Mouse (Mus musculus): ENCODE measurements around the gene Tsc2. TPM values are rescaled to one million over a fixed set of nuclear protein-coding genes. Genes with fewer than 3 reads are reported as not detected.

Gene Tsc2
- polyA plus RNA-seq, 1 experiment from 2014 or later: 45.4 TPM

DNA sequence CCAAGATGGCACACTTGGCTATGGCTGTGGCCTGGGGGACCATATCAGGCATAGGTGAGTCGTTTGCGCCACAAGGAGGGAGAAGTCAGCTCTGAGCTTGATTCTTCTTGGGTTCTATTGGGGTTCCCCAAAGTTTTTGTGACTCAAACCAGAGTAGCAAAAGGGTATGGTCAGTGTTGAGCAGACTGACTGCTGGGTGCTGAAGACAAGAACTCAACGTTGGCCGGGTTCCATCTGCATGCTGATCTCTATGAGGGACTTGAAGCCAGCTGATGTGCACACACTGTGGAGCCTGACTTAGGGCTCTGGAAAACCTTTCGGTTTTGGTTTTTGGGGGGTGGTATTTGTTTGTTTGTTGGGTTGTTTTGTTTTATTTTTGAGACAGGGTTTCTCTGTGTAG, 3.3 kb upstream of the Tsc2 start:
- Histone ChIP-seq H3K27me3 (replicated peaks) (no peaks in the 10 kb centered on the region), H3K4me2 (no peak overlapping the region), H3K27ac (no peak overlapping the region), H3K36me3 (no peaks in the 10 kb centered on the region), H3K9me3 (no peaks in the 10 kb centered on the region), H3K4me1 (peaks cover 26% of the 10 kb centered on the region), H3K9ac (no peak overlapping the region), H3K4me3 (replicated peaks) (no peak overlapping the region)
- no peak for ATAC-seq (ENCODE audit: insufficient read depth, low FRiP score, low read depth)
- 93% methylated on average over 5 of the region's 5 CpGs for WGBS

DNA sequence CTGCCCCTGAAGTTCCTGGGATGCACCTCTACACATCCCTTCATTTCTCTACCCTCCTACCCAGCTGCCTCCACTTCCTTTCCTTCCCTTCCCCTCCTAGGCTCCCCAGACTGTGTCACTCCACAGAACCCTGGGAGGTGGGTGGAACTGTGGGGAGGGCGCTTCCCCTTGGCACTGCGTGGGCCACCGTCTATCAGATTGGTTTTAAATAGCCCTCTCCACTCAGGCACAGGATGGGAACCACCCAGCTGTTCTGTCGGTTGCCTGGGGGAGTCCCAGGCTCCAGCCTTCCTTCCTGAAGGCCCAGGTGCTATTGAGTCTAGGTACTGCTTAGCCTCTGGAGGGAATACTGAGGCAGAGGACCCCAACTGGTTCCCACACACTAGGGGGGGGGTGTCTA, 2.6 kb upstream of the Tsc2 start:
- Histone ChIP-seq H3K27me3 (replicated peaks) (no peaks in the 10 kb centered on the region), H3K4me3 (replicated peaks) (no peak overlapping the region), H3K36me3 (no peaks in the 10 kb centered on the region), H3K27ac (no peak overlapping the region), H3K9me3 (no peaks in the 10 kb centered on the region), H3K4me2 (no peak overlapping the region), H3K9ac (no peak overlapping the region), H3K4me1 (peaks cover 26% of the 10 kb centered on the region)
- no peak for ATAC-seq (ENCODE audit: insufficient read depth, low FRiP score, low read depth)
- 82% methylated on average over 4 of the region's 4 CpGs for WGBS

DNA sequence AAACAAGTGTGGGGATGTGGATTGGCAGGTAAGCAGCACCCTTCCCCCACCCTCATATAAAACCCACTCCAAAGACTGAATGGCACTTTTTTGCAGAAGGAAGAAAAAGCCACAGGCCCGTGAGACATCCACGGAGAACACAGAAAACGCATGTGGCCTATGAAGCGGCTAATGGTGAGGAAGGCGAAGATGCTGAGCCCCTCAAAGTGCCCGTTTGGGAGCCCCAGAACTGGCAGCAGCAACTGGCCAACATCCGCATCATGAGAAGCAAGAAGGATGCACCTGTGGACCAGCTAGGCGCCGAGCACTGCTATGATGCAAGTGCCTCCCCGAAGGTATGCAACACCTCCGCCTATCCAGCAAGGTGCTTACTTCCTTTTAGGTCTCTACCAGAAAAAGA, 1.4 kb upstream of the Tsc2 start:
- no peak for ATAC-seq (ENCODE audit: insufficient read depth, low FRiP score, low read depth)
- H3K4me3 ChIP-seq (replicated peaks): no peak overlapping the region
- no peaks in the 10 kb centered on the region for H3K27me3 ChIP-seq (replicated peaks)
- H3K36me3 ChIP-seq: no peaks in the 10 kb centered on the region
- H3K4me2 ChIP-seq: no peak overlapping the region
- WGBS: 90% methylated on average over 11 of the region's 11 CpGs
- H3K27ac ChIP-seq: peak overlapping the region; percentile 91
- H3K9ac ChIP-seq: no peak overlapping the region
- H3K4me1 ChIP-seq: peaks cover 17% of the 10 kb centered on the region
- no peaks in the 10 kb centered on the region for H3K9me3 ChIP-seq

- ATAC-seq (ENCODE audit: insufficient read depth, low FRiP score, low read depth): peak; percentile 48
- 10% methylated on average over 22 of the region's 22 CpGs for WGBS
- Histone ChIP-seq H3K4me2 (peak overlapping the region; percentile 85), H3K9ac (peak overlapping the region; percentile 54), H3K27me3 (replicated peaks) (no peaks in the 10 kb centered on the region), H3K4me1 (peaks cover 17% of the 10 kb centered on the region), H3K36me3 (peaks cover 6% of the 10 kb centered on the region), H3K4me3 (replicated peaks) (peak overlapping the region; percentile 65), H3K27ac (peak overlapping the region; percentile 91), H3K9me3 (no peaks in the 10 kb centered on the region)
Measured at GRCm38 (mm10) chr17:24632813-24633449, 501 bp upstream of the Tsc2 start.

DNA sequence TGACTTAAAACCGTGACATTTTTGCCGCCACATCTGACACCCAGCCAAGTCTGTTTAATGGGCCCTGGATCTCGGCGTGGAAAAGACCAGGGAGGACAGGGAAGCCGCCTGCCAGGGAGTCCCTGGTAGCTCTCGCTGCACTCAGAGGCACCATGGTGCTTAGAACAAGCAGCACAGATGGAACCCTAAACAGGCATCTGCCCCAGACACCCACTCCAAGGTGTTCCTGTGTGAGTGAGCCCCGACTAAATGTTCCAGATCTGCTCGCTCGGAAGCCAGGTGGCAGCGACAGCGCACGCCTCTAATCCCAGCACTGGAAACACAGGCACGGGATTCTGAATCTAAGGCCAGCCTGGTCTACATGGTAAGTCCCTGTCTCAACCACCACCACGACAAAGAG, 2.4 kb downstream of the Tsc2 start:
- no peak for ATAC-seq (ENCODE audit: insufficient read depth, low FRiP score, low read depth)
- 86% methylated on average over 14 of the region's 14 CpGs for WGBS
- peaks cover 23% of the 10 kb centered on the region for H3K36me3 ChIP-seq
- no peak overlapping the region for H3K4me2 ChIP-seq
- no peaks in the 10 kb centered on the region for H3K9me3 ChIP-seq
- H3K4me3 ChIP-seq (replicated peaks): no peak overlapping the region
- H3K27ac ChIP-seq: no peak overlapping the region
- no peaks in the 10 kb centered on the region for H3K27me3 ChIP-seq (replicated peaks)
- peaks cover 17% of the 10 kb centered on the region for H3K4me1 ChIP-seq
- H3K9ac ChIP-seq: no peak overlapping the region

DNA sequence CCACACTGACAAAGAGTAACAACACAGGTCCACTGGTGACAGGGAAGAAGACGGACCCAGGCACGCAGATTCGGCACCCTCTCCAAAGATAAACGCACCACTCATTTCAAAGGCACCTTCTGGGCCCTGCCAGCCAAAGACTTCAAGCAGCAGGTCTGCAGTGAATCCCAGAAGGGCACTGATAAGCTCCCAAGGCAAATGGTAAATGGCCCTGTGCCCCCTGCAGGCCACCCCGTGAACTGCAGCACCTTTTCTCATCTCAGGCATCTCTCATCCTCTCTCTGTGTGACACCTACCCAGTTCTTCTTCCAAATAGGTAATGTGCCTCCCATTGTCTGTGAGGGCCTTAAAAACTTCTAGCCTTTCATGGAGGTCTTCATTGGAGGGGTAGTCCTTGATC, 3.8 kb downstream of the Tsc2 start:
- no peak overlapping the region for H3K9ac ChIP-seq
- no peak overlapping the region for H3K27ac ChIP-seq
- 38% methylated on average over 5 of the region's 5 CpGs for WGBS
- ATAC-seq (ENCODE audit: insufficient read depth, low FRiP score, low read depth): no peak
- no peaks in the 10 kb centered on the region for H3K9me3 ChIP-seq
- H3K4me2 ChIP-seq: no peak overlapping the region
- H3K36me3 ChIP-seq: peaks cover 30% of the 10 kb centered on the region
- no peaks in the 10 kb centered on the region for H3K27me3 ChIP-seq (replicated peaks)
- no peak overlapping the region for H3K4me3 ChIP-seq (replicated peaks)
- H3K4me1 ChIP-seq: peaks cover 13% of the 10 kb centered on the region

GRCm38 (mm10) chr17:24625472-24625871, 7.0 kb downstream of the Tsc2 start:
- H3K9ac ChIP-seq: no peak overlapping the region
- H3K4me2 ChIP-seq: no peak overlapping the region
- H3K27ac ChIP-seq: no peak overlapping the region
- 93% methylated on average over 8 of the region's 8 CpGs for WGBS
- no peak overlapping the region for H3K4me3 ChIP-seq (replicated peaks)
- no peak for ATAC-seq (ENCODE audit: insufficient read depth, low FRiP score, low read depth)
- H3K27me3 ChIP-seq (replicated peaks): no peaks in the 10 kb centered on the region
- H3K4me1 ChIP-seq: no peaks in the 10 kb centered on the region
- no peaks in the 10 kb centered on the region for H3K9me3 ChIP-seq
- peaks cover 54% of the 10 kb centered on the region for H3K36me3 ChIP-seq

- ATAC-seq (ENCODE audit: insufficient read depth, low FRiP score, low read depth): peak; percentile 82; the same call in 1 of the 2 replicates
- H3K27ac ChIP-seq: no peak overlapping the region
- 79% methylated on average over 14 of the region's 14 CpGs for WGBS
Measured at GRCm38 (mm10) chr17:24617561-24618194, 14.8 kb downstream of the Tsc2 start.

GRCm38 (mm10) chr17:24610711-24611110, 21.7 kb downstream of the Tsc2 start:
- Histone ChIP-seq H3K4me2 (no peak overlapping the region), H3K36me3 (peaks cover 39% of the 10 kb centered on the region; the same call in 1 of the 2 replicates), H3K27me3 (replicated peaks) (no peaks in the 10 kb centered on the region), H3K4me1 (no peaks in the 10 kb centered on the region), H3K27ac (no peak overlapping the region), H3K9ac (no peak overlapping the region), H3K4me3 (replicated peaks) (no peak overlapping the region), H3K9me3 (no peaks in the 10 kb centered on the region)
- ATAC-seq (ENCODE audit: insufficient read depth, low FRiP score, low read depth): no peak
- WGBS: 78% methylated on average over 2 of the region's 2 CpGs

More at GRCm38 (mm10) chr17:24617561-24618194, 14.8 kb downstream of the Tsc2 start:
- Histone ChIP-seq H3K27me3 (replicated peaks) (no peaks in the 10 kb centered on the region), H3K9me3 (no peaks in the 10 kb centered on the region), H3K9ac (no peak overlapping the region), H3K4me3 (replicated peaks) (no peak overlapping the region), H3K4me1 (no peaks in the 10 kb centered on the region), H3K4me2 (no peak overlapping the region), H3K36me3 (peaks cover 66% of the 10 kb centered on the region)

GRCm38 (mm10) chr17:24608874-24609273, 23.6 kb downstream of the Tsc2 start:
- 86% methylated on average over 8 of the region's 8 CpGs for WGBS

GRCm38 (mm10) chr17:24608370-24608769, 24.1 kb downstream of the Tsc2 start:
- Histone ChIP-seq H3K9ac (no peak overlapping the region), H3K4me3 (replicated peaks) (no peak overlapping the region), H3K4me2 (no peak overlapping the region), H3K27ac (no peak overlapping the region), H3K4me1 (no peaks in the 10 kb centered on the region), H3K9me3 (no peaks in the 10 kb centered on the region), H3K27me3 (replicated peaks) (no peaks in the 10 kb centered on the region), H3K36me3 (peaks cover 26% of the 10 kb centered on the region; the same call in 1 of the 2 replicates)
- 85% methylated on average over 4 of the region's 4 CpGs for WGBS
- no peak for ATAC-seq (ENCODE audit: insufficient read depth, low FRiP score, low read depth)

More at GRCm38 (mm10) chr17:24608874-24609273, 23.6 kb downstream of the Tsc2 start:
- no peak overlapping the region for H3K9ac ChIP-seq
- ATAC-seq (ENCODE audit: insufficient read depth, low FRiP score, low read depth): peak; percentile 80; the same call in 1 of the 2 replicates
- no peaks in the 10 kb centered on the region for H3K4me1 ChIP-seq
- no peak overlapping the region for H3K4me2 ChIP-seq
- no peaks in the 10 kb centered on the region for H3K27me3 ChIP-seq (replicated peaks)
- H3K36me3 ChIP-seq: peaks cover 27% of the 10 kb centered on the region; the same call in 1 of the 2 replicates
- no peaks in the 10 kb centered on the region for H3K9me3 ChIP-seq
- H3K4me3 ChIP-seq (replicated peaks): no peak overlapping the region
- no peak overlapping the region for H3K27ac ChIP-seq

GRCm38 (mm10) chr17:24604557-24604956, 27.9 kb downstream of the Tsc2 start:
- Histone ChIP-seq H3K27ac (no peak overlapping the region), H3K4me2 (no peak overlapping the region), H3K4me3 (replicated peaks) (no peak overlapping the region), H3K9me3 (no peaks in the 10 kb centered on the region), H3K36me3 (peaks cover 40% of the 10 kb centered on the region), H3K4me1 (no peaks in the 10 kb centered on the region), H3K9ac (no peak overlapping the region), H3K27me3 (replicated peaks) (no peaks in the 10 kb centered on the region)
- WGBS: 94% methylated on average over 3 of the region's 3 CpGs
- ATAC-seq (ENCODE audit: insufficient read depth, low FRiP score, low read depth): no peak
